Mouse (Mus musculus): ENCODE measurements around the gene Svbp. TPM values are rescaled to one million over a fixed set of nuclear protein-coding genes. Genes with fewer than 3 reads are reported as not detected.

Svbp gene
- 27.3 and 28.9 TPM in 2 replicates for polyA plus RNA-seq (2012; rRNA removed)

GRCm38 (mm10) chr4:119194909-119195581 is at the start of gene Svbp:
Gene Svbp, plus strand, starts transcription at chr4:119195306.

DNA sequence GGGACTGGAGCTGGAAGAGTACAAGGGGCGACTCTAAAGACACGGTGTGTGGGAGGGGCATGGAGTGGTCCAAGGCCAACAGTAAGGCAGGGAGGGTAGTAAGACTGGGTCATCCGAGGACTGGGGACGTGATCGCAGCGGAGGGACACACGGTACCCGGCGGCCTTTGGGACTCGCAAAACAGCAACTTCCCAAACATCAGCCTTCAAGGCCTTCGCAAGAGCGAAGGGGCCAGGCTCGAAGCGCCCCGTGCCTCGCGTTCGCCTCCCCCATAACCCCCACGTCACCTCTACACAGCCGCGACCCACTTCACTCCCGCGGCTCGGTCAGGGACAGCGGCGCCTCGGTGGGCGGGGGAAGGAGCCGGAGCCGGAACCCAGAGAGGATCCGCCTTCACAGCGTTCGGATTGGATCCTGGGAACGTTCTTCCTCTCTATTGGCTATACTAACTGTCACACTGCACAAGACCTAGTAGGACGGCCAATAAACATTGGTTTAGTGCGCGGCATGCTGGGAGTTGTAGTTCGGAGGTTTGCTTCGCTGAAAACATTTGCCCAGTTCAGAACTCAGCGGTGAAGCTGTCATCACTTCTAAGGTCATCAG is 21.2 kb upstream of the Svbp start, which contains the start of gene Zfp691:
Gene Zfp691, minus strand, starts transcription at position 345 of the 603 bp plus-strand sequence.

GRCm38 (mm10) chr4:119189864-119190263 is 5.2 kb upstream of the Svbp start, which contains the start of gene Ermap:
Gene Ermap, minus strand, starts transcription at chr4:119190011.

GRCm38 (mm10) chr4:119218169-119218568 is 23.1 kb downstream of the Svbp start, which contains the start of gene Tmem269:
Gene Tmem269, minus strand, starts transcription at chr4:119218217.

DNA sequence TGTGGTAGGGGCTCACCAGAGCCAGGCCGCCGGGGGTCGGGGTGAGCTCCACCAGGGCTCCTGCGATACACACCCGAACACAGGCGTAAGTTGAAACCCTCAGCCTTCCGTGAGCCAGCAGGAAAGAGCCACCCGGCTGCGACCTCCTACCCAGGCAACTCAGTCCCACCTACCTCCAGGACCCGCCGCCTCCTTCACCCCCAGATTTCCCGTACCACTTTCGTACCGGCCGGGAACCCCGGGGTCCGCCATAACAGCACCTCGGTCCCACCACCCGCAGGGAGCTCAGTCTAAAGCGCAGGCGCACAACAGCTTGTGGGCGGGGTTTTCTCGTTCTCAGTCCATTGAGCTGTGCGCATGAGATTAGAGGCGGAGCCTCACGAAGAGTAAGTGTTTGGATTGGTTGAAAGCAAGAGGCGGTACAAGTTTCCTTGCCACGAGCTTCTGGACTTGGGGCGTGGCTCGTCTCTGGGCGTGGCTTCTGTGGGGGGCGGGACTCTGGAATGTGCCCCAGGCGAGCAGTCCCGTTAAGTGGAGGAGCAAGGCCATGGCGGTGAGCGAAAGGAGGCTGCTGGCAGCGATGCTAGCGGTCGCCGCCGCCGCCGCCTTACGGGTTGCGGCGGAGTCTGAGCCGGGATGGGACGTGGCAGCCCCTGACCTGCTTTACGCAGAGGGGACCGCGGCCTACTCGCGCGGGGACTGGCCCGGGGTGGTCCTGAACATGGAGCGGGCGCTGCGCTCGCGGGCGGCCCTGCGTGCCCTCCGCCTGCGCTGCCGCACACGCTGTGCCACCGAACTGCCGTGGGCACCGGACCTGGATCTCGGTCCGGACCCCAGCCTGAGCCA is 37.5 kb downstream of the Svbp start, which contains the start of the genes AU022252 and P3h1:
Gene AU022252, minus strand, starts transcription at position 303 of the 846 bp plus-strand sequence.
Gene P3h1, plus strand, starts transcription at position 506 of the 846 bp plus-strand sequence.

Other genes with a start within 250 kb of the Svbp start
- gene Lao1, start 233.7 kb upstream of the Svbp start, polyA plus RNA-seq (2012; rRNA removed) = not detected in 2 replicates
- gene Slc2a1, start 86.6 kb upstream of the Svbp start, polyA plus RNA-seq (2012; rRNA removed) = 53.7 and 73.6 TPM in 2 replicates
- gene Zfp691, start 21.1 kb upstream of the Svbp start, polyA plus RNA-seq (2012; rRNA removed) = 3.2 TPM in 2 replicates
- 77.6 and 84.3 TPM in 2 replicates for gene Ermap, start 5.3 kb upstream of the Svbp start, polyA plus RNA-seq (2012; rRNA removed)
- 0.02 and 0.03 TPM in 2 replicates for gene Tmem269, start 22.9 kb downstream of the Svbp start, polyA plus RNA-seq (2012; rRNA removed)
- gene AU022252, start 37.4 kb downstream of the Svbp start, polyA plus RNA-seq (2012; rRNA removed) = 4.6 and 6.0 TPM in 2 replicates
- gene P3h1, start 37.6 kb downstream of the Svbp start, polyA plus RNA-seq (2012; rRNA removed) = 17.8 and 19.8 TPM in 2 replicates
- under 0.01 TPM in 1 of 2 replicates, not detected in the other for gene Cldn19, start 60.1 kb downstream of the Svbp start, polyA plus RNA-seq (2012; rRNA removed)
- 149 and 172 TPM in 2 replicates for gene Ybx1, start 99.3 kb downstream of the Svbp start, polyA plus RNA-seq (2012; rRNA removed)
- gene Ppih, start 125.2 kb downstream of the Svbp start, polyA plus RNA-seq (2012; rRNA removed) = 26.1 and 27.3 TPM in 2 replicates
- 1.3 and 1.6 TPM in 2 replicates for gene Ccdc30, start 220.2 kb downstream of the Svbp start, polyA plus RNA-seq (2012; rRNA removed)
- 12.4 and 13.9 TPM in 2 replicates for gene Ppcs, start 227.1 kb downstream of the Svbp start, polyA plus RNA-seq (2012; rRNA removed)
- 0.63 and 0.72 TPM in 2 replicates for gene Zmynd12, start 227.5 kb downstream of the Svbp start, polyA plus RNA-seq (2012; rRNA removed)